Mouse (Mus musculus): ENCODE results near the gene Fchsd2. TPM values are rescaled to one million over a fixed set of nuclear protein-coding genes. Genes with fewer than 3 reads are reported as not detected.

Fchsd2 gene
- polyA plus RNA-seq, 1 experiment from 2014 or later = 4.2 TPM

DNA sequence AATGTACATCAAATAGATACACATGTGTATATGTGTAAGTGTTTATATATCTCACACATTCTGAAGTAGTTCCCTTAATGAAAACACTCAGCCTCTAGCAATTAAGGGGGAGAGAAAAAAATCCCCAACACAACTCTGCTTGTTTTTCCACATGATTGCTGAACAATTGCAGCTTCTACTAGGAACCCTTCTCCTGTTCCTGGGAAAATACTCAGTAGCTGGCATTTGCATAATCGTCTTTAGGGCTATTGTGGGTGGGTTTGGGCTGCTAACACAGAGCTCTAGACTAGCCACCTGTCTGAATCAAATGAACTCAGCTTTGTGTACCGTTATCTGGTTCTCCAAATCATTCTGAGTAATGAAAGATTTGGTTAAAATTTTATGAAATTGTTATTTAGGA lies 67.6 kb downstream of the Fchsd2 start:
- Histone ChIP-seq H3K27me3 (no peaks in the 10 kb centered on the region), H3K4me3 (replicated peaks) (no peak overlapping the region), H3K4me1 (replicated peaks) (no peaks in the 10 kb centered on the region; the same call in 1 of the 2 replicates), H3K4me2 (no peak overlapping the region), H3K36me3 (no peaks in the 10 kb centered on the region), H3K9ac (no peak overlapping the region), H3K9me3 (replicated peaks) (no peaks in the 10 kb centered on the region), H3K27ac (no peak overlapping the region)
- no peak for ATAC-seq (ENCODE audit: low read depth)
- no peak for DNase-seq
- WGBS (ENCODE audit: insufficient replicate concordance) = 69% methylated on average over 2 of the region's 2 CpGs

DNA sequence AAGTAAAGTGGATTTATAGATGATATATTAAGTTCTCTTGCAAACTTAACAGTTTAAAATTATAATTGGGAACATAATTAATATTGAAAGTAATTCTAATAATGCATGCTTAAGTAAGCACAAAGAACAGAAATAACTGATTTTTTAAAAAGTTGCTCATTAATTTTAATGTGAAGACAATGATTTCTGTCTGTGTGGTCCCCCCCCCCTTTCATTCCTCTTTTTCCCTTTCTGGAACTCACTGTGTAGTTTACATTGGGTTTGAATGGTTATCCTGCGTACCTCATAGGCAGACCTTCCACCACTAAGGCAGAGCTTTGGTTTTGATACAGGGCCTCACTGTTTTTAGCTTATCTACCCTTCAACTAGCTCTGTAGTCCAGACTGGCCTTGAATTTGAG lies 70.1 kb downstream of the Fchsd2 start:
- ATAC-seq (ENCODE audit: low read depth) (no peak), DNase-seq (no peak)
- Histone ChIP-seq H3K9me3 (replicated peaks) (no peaks in the 10 kb centered on the region), H3K4me3 (replicated peaks) (no peak overlapping the region), H3K27me3 (no peaks in the 10 kb centered on the region), H3K4me1 (replicated peaks) (no peaks in the 10 kb centered on the region; the same call in 1 of the 2 replicates), H3K9ac (no peak overlapping the region), H3K36me3 (no peaks in the 10 kb centered on the region), H3K4me2 (no peak overlapping the region), H3K27ac (no peak overlapping the region)
- 79% methylated on average over 1 of the region's 1 CpGs for WGBS (ENCODE audit: insufficient replicate concordance)

DNA sequence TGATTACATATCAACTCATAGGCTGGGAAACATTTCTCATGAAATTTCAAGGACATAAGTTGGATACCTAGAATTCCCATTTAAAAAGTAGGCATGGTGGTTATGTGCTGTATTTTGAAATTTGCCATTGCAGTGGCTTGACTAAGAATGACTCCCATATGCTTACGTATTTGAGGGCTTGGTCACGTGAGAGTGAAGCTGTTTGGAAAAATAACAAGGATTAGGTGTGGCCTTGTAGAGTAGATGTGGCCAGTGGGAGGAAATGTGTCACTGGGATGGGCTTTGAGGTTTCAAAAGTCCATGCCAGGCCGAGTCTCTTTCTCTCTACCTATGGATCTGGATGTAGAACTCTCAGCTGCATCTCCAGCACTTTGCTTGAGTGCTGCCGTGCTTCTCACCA lies 71.2 kb downstream of the Fchsd2 start:
- Histone ChIP-seq H3K27me3 (no peaks in the 10 kb centered on the region), H3K36me3 (no peaks in the 10 kb centered on the region), H3K9me3 (replicated peaks) (no peaks in the 10 kb centered on the region), H3K27ac (no peak overlapping the region), H3K4me2 (no peak overlapping the region), H3K9ac (no peak overlapping the region), H3K4me3 (replicated peaks) (no peak overlapping the region), H3K4me1 (replicated peaks) (no peaks in the 10 kb centered on the region; the same call in 1 of the 2 replicates)
- DNase-seq = no peak
- 68% methylated on average over 4 of the region's 4 CpGs for WGBS (ENCODE audit: insufficient replicate concordance)
- ATAC-seq (ENCODE audit: low read depth) = no peak

DNA sequence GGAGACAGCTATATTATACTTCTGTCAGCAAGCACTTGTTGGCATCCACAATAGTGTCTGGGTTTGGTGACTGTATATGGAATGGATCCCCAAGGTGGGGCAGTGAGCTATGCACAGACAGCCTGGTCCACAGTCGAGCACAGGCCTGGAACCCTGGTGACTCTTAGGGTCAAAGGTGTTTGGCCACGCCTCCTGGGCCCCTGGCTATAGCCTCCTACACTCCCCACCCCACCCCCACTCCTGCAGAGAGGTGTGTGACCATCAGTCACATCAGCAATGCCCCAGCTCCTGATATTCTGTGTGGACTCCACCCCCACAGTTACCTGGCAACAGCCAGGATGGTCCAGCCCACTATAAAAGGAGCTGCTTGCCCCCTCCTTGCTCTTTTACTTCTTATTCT lies 73.9 kb downstream of the Fchsd2 start:
- 52% methylated on average over 2 of the region's 2 CpGs for WGBS (ENCODE audit: insufficient replicate concordance)
- Histone ChIP-seq H3K36me3 (no peaks in the 10 kb centered on the region), H3K4me1 (replicated peaks) (no peaks in the 10 kb centered on the region; the same call in 1 of the 2 replicates), H3K4me2 (no peak overlapping the region), H3K27ac (no peak overlapping the region), H3K27me3 (no peaks in the 10 kb centered on the region), H3K4me3 (replicated peaks) (no peak overlapping the region), H3K9me3 (replicated peaks) (no peaks in the 10 kb centered on the region), H3K9ac (no peak overlapping the region)
- DNase-seq = no peak
- ATAC-seq (ENCODE audit: low read depth) = no peak

DNA sequence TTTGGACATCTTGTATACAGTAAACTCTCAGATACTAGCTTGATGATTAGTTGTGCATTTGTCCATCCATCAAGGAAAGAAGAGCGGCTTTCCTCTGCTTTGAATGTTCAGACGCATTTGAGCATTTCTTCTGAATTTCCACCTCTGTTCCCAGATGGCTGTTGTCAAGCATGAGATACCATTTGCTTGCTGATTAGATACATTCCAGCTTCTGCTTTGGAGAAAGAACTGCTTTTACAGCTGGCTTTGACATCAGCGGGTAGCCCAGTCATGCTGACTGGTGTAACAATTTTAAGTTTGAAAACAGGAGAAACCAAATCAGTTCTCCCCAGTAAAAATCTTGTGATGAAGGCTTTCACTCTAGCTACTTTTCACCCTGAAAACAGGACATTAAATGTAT lies 77.8 kb downstream of the Fchsd2 start:
- no peak for DNase-seq
- Histone ChIP-seq H3K27me3 (no peaks in the 10 kb centered on the region), H3K4me1 (replicated peaks) (peaks cover 2% of the 10 kb centered on the region; the same call in 1 of the 2 replicates), H3K36me3 (no peaks in the 10 kb centered on the region), H3K9me3 (replicated peaks) (no peaks in the 10 kb centered on the region), H3K27ac (no peak overlapping the region), H3K4me2 (no peak overlapping the region), H3K9ac (no peak overlapping the region), H3K4me3 (replicated peaks) (no peak overlapping the region)
- 70% methylated on average over 3 of the region's 3 CpGs for WGBS (ENCODE audit: insufficient replicate concordance)
- ATAC-seq (ENCODE audit: low read depth) = no peak

DNA sequence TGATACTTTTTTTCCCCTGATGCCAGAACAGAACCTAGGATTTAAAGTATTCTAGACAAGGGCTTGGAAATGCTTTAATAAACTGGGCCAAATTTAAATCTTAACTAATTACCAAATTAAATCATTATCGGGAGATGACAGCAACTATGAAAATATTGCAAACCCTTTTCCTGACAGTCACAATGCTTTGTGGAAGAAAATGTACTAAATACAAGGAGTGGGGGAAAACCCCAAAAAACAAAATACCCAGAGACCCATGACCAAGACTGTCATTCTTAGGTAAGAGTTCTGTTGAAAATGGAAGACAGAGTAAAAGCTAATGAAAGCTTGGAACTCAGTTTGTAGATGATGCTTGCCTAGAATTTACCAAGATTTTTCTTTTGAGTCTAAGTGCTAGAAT lies 78.3 kb downstream of the Fchsd2 start:
- no peaks in the 10 kb centered on the region for H3K9me3 ChIP-seq (replicated peaks)
- 73% methylated on average over 1 of the region's 1 CpGs for WGBS (ENCODE audit: insufficient replicate concordance)
- H3K4me1 ChIP-seq (replicated peaks) = peaks cover 2% of the 10 kb centered on the region; the same call in 1 of the 2 replicates
- no peak overlapping the region for H3K9ac ChIP-seq
- H3K4me2 ChIP-seq = no peak overlapping the region
- no peaks in the 10 kb centered on the region for H3K36me3 ChIP-seq
- DNase-seq (no peak), ATAC-seq (ENCODE audit: low read depth) (no peak)
- no peak overlapping the region for H3K27ac ChIP-seq
- no peak overlapping the region for H3K4me3 ChIP-seq (replicated peaks)
- no peaks in the 10 kb centered on the region for H3K27me3 ChIP-seq

DNA sequence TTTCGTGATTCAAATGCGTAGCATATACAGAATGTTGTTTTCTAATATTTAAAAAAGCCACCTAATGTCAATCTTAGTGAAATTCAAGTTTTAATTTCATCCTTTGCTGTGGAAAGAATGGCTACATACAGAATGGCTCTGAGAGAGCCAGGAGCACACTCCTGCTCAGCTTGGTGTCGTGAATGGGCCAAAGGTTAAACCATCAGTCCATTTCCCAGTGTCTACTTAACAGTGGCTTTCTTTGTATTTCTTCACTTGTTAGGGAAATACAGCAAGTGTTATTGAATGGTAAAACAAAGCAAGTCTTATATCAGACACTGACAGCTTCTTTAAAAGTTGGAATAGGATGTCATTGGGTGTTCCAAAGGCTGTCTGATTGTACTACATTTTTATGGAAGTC lies 80.7 kb downstream of the Fchsd2 start:
- no peak overlapping the region for H3K4me2 ChIP-seq
- H3K9me3 ChIP-seq (replicated peaks) = no peaks in the 10 kb centered on the region
- H3K27ac ChIP-seq = no peak overlapping the region
- DNase-seq = no peak
- H3K4me1 ChIP-seq (replicated peaks) = peaks cover 5% of the 10 kb centered on the region
- no peak for ATAC-seq (ENCODE audit: low read depth)
- no peak overlapping the region for H3K4me3 ChIP-seq (replicated peaks)
- no peaks in the 10 kb centered on the region for H3K36me3 ChIP-seq
- H3K27me3 ChIP-seq = no peaks in the 10 kb centered on the region
- 69% methylated on average over 3 of the region's 3 CpGs for WGBS (ENCODE audit: insufficient replicate concordance)
- no peak overlapping the region for H3K9ac ChIP-seq

DNA sequence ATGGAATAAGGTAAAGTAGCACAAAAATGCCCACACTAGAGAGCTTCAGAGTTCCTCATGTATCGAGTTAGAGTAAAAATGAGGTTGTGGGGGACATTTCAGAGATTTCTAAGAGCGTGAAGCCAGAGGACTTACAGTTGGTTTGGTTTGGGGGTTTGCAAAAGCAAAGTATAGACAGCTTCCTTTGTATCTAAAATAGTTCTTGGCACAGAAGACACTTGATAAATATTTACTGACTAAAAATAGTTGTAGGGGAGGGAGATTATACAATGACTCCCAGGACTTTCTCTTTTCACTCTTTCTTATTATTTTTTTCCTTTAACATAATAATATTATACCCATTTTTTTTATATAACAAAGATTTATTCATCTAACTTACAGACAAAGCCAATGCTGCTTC lies 86.1 kb downstream of the Fchsd2 start:
- Histone ChIP-seq H3K27me3 (no peaks in the 10 kb centered on the region), H3K4me1 (replicated peaks) (peaks cover 7% of the 10 kb centered on the region), H3K4me3 (replicated peaks) (no peak overlapping the region), H3K4me2 (no peak overlapping the region), H3K36me3 (no peaks in the 10 kb centered on the region), H3K27ac (no peak overlapping the region), H3K9me3 (replicated peaks) (no peaks in the 10 kb centered on the region), H3K9ac (no peak overlapping the region)
- DNase-seq (no peak), ATAC-seq (ENCODE audit: low read depth) (no peak)
- WGBS (ENCODE audit: insufficient replicate concordance) = 51% methylated on average over 2 of the region's 2 CpGs

DNA sequence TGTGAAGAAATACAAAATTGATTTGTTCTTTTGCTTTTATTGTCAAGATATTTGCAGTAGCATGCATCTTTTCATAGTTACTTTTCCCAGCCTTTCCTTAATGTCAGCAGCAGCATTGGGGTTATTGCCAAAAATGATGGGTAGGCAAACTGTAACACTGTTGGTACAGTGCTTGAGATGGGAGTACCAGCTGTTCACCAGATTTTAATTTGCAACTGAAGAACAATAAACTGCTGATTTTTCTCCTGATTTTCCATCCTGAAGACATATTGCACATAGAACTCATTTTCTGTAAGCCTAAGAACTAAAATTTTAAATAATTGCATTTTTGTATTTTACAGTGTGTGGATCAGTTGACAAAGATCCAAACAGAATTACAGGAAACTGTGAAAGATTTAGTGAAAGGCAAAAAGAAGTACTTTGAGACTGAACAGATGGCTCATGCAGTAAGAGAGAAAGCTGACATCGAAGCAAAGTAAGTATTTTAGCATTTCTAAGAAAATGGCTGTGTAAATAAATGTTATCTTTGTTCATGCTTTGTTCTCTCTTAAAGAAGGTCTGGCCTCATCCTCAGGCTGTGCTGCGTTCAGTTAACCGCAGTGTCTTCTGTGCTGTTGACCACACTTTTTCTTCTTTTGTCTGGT lies 98.8 kb downstream of the Fchsd2 start:
- no peak for DNase-seq
- Histone ChIP-seq H3K27me3 (no peaks in the 10 kb centered on the region), H3K36me3 (peaks cover 5% of the 10 kb centered on the region; the same call in 1 of the 2 replicates), H3K4me1 (replicated peaks) (no peaks in the 10 kb centered on the region), H3K9ac (no peak overlapping the region), H3K4me2 (no peak overlapping the region), H3K27ac (no peak overlapping the region), H3K9me3 (replicated peaks) (no peaks in the 10 kb centered on the region), H3K4me3 (replicated peaks) (no peak overlapping the region)
- 78% methylated on average over 3 of the region's 3 CpGs for WGBS (ENCODE audit: insufficient replicate concordance)
- ATAC-seq (ENCODE audit: low read depth) = no peak

DNA sequence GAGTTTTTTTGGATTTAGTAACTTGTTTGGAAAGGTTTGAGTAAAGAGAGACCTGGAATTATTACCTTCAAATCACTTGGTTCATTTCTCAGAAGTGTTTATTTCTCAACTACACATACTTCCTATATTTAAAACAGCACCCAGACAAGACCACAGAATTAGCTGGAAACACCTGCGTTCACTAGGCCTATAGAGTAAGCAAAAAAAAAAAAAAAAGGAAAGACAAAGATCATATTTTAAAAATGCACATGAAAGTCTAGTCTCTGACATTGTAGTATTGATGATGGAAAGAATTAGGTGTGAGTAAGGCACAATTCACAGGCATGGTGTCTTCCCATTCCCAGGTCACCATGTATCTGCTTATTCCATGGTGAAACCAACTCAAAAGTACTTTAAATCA lies 118.2 kb downstream of the Fchsd2 start:
- Histone ChIP-seq H3K9ac (no peak overlapping the region), H3K36me3 (peaks cover 4% of the 10 kb centered on the region), H3K4me2 (no peak overlapping the region), H3K9me3 (replicated peaks) (no peaks in the 10 kb centered on the region), H3K4me3 (replicated peaks) (no peak overlapping the region), H3K4me1 (replicated peaks) (no peaks in the 10 kb centered on the region), H3K27ac (no peak overlapping the region), H3K27me3 (no peaks in the 10 kb centered on the region)
- no peak for ATAC-seq (ENCODE audit: low read depth)
- no peak for DNase-seq
- 67% methylated on average over 1 of the region's 1 CpGs for WGBS (ENCODE audit: insufficient replicate concordance)

DNA sequence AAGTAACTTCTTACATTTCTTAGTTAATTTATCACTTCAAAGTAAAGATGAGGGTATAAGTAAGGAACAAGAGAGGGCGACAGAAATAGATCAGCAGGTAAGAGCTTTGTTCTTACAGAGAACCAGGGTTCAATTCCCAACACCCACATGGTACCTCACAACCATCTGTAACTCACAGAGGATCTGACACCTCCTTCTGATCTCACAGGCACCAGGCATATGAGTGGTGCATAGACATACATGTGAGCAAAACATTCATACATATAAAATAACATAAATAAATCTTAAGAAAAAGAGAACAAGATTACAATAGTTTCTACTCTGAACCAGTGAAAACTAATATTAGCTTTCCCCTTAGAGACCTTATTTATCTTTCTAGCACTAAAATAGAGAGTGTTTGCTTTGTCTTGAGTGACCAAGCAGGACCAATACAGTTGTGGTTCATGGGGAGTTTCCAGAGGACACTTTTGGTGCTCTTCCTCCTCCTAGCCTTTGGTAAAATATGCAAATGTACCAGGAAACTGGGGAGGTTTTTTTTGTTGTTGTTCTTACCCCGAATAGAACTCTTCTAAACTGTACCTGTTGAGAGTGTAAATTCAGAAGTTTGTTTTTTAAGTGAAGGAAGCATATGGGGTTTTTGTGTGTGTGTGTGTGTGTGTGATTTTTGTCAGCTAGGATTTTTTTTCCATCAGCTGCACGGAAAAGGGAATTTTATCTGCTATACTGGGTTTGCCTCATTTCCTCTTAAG lies 121.0 kb downstream of the Fchsd2 start:
- Histone ChIP-seq H3K9me3 (replicated peaks) (no peaks in the 10 kb centered on the region), H3K4me1 (replicated peaks) (no peaks in the 10 kb centered on the region), H3K4me2 (no peak overlapping the region), H3K9ac (no peak overlapping the region), H3K36me3 (peaks cover 4% of the 10 kb centered on the region), H3K27me3 (no peaks in the 10 kb centered on the region), H3K27ac (no peak overlapping the region), H3K4me3 (replicated peaks) (no peak overlapping the region)
- ATAC-seq (ENCODE audit: low read depth) = no peak
- WGBS (ENCODE audit: insufficient replicate concordance) = 47% methylated on average over 3 of the region's 3 CpGs
- no peak for DNase-seq

DNA sequence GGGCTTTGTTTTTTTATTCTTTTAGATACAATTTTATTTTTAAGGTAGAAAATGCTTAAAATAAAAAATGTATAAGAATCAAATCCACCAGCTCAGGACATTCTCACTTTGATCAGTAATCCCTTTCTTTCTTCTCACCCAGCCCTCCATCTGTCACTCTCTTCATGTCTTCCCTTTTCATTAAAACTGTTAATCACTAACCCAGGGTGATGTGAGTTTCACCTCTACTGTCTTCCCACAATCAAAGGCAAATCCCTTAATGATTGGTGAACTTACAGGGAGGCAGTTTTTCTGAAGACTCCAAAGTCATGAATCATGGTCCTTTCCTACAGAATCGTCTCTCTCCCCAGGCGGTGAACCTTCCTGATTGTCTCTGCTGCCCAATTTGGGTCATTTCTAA lies 124.1 kb downstream of the Fchsd2 start:
- no peaks in the 10 kb centered on the region for H3K4me1 ChIP-seq (replicated peaks)
- DNase-seq = no peak
- no peak for ATAC-seq (ENCODE audit: low read depth)

More for the DNA sequence above, 124.1 kb downstream of the Fchsd2 start:
- peaks cover 4% of the 10 kb centered on the region for H3K36me3 ChIP-seq
- H3K4me3 ChIP-seq (replicated peaks) = no peak overlapping the region
- no peak overlapping the region for H3K4me2 ChIP-seq
- no peak overlapping the region for H3K9ac ChIP-seq
- WGBS (ENCODE audit: insufficient replicate concordance) = 76% methylated on average over 2 of the region's 2 CpGs
- no peaks in the 10 kb centered on the region for H3K9me3 ChIP-seq (replicated peaks)
- H3K27me3 ChIP-seq = no peaks in the 10 kb centered on the region
- H3K27ac ChIP-seq = no peak overlapping the region
